Mouse (Mus musculus): ENCODE measurements around the gene Cdkn2aipnl. TPM values are rescaled to one million over a fixed set of nuclear protein-coding genes. Genes with fewer than 3 reads are reported as not detected.

Gene Cdkn2aipnl
- total RNA-seq (2021): 10 to 100 TPM; 25.7 to 26.7 TPM
- long read RNA-seq, experiment 1, transcript Cdkn2aipnl-201 (3 exons, 1,832 nt): major isoform, 33 of 39 reads
- long read RNA-seq, experiment 1, partial matches to known transcripts: 5 of 39 reads
- long read RNA-seq, experiment 1, other reads (novel, unspliced or antisense): 1 of 39 reads
- long read RNA-seq, experiment 2, transcript Cdkn2aipnl-201 (3 exons, 1,832 nt): major isoform, 27 of 33 reads
- long read RNA-seq, experiment 2, partial matches to known transcripts: 5 of 33 reads
- long read RNA-seq, experiment 2, other reads (novel, unspliced or antisense): 1 of 33 reads

DNA sequence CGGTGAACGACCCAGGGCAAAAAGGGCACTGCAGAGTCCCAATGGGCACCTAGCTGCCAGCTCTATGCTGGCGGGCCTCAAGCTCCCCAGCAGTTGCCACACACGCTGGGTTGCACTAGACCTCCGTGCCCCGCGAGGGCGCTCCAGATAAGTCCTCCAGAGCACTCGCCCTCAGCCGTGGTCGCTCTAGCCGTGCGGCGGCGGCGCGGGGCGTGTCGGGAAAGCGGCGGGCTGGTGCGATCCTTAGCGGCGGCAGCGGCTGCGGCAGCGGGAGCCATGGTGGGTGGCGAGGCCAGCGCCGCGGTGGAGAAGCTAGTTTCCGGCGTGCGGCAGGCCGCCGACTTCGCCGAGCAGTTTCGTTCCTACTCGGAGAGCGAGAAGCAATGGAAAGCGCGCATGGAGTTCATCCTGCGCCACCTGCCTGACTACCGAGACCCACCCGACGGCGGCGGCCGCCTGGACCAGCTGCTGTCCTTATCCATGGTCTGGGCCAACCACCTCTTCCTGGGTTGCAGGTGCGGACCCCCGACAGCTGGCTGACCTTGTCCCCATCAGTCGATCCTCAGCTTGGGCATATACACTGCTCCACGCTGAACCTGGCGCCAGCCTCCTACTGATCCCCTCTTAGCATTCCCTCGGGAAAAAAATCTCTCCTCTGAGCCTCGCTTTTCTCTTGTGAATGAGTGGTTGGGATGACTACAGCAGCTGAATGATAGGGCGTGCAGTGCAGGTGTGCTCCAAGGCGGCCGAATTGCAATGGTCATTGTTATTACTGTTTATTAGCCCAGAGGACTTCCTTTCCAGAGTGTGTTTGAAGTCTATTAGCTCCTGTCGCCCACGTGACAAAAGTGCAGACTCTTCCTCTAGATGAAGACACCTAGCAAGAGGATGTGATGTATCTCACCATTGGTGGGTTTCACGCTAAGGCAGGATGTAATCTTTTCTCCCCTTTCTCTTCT lies at the start of gene Cdkn2aipnl:
Gene Cdkn2aipnl (plus strand): TSS at position 219 of the 959 bp plus-strand sequence.
- peak; percentile 86 to 95 for DNase-seq (ENCODE audit: low spot score in 2 of 2)

- no peak for DNase-seq (ENCODE audit: low spot score in 2 of 2)
Observed at GRCm38 (mm10) chr11:51917951-51918350, 49.5 kb upstream of the Cdkn2aipnl start.

- no peak for DNase-seq (ENCODE audit: low spot score in 2 of 2)
Observed at GRCm38 (mm10) chr11:51918576-51918975, 48.9 kb upstream of the Cdkn2aipnl start.

DNA sequence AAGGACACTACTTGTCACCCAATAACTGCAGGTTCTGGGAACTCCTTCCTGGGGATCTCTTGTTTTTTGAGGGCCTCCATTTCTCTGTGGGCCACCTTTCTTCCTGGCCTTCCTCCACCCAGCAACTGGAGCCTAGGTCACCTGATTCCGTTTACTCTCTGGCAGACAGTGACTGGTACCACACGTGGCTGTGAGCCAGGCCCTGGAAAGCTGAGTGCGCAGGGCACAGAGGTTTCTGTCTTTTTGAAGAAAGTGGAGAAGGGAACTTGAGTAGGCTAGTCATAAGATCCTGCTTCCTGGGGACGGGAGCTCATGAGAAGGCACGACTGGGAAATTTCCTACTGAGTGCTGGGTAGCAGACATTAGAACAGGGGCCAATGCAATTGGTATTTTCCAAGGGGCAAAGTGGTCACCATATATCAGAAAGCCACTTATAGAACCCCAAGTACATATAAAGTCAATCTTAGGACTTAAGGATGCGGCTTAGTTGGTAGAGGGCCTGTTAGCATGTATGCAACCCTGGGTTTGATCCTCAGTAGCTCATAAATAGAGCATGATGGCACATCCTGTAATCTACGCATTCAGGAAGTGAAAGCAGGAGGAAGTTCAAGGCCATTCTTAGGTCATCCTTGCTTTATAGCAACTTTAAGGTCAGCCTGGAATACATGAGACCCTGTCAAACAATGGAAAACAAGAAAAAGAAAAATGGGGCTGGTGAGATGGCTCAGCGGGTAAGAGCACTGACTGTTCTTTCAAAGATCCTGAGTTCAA lies 45.9 kb upstream of the Cdkn2aipnl start:
- peak in 1 of 2 experiments; percentile 37 for DNase-seq (ENCODE audit: low spot score in 2 of 2)

GRCm38 (mm10) chr11:51922421-51922841 lies 45.0 kb upstream of the Cdkn2aipnl start:
- DNase-seq (ENCODE audit: low spot score in 2 of 2): no peak

DNA sequence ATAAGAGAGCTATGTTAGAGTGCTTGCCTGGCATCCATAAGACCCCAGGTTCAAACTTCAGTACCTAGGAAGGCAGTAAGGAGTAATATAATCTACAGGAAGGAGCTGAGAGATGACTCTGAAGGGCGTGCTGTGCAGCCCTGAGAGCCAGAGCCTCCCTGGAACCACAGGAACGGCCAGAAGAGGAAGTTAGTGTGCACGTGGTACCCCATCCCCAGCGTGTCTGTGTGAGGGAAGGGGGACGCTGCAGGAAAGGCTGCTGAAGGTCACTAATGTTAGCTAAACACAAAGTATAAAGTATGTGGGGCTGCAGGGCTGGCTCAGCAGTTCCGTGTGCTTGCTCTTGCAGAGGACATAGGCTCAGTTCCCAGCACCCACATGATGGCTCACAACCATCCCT lies 41.9 kb upstream of the Cdkn2aipnl start:
- no peak for DNase-seq (ENCODE audit: low spot score in 2 of 2)

GRCm38 (mm10) chr11:51926385-51926784 lies 41.1 kb upstream of the Cdkn2aipnl start:
- DNase-seq (ENCODE audit: low spot score in 2 of 2): no peak

DNA sequence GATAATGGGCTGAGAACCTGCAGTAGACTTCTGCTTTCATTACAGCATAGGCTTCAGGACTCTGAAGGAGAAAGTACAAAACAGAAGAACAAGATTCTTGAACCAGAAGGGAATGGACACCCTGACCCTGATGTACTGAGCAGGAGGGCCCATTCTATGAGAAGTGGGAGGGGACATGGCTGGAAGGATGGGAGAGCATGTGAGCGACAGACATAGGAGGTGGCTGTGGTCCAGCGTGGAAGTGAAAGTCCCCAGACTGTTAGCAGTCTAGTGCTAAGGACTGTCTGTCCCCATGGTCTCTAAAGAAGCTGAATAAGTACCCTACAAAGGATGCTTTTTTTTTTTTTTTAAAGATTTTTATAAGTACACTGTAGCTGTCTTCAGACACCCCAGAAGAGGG lies 40.4 kb upstream of the Cdkn2aipnl start:
- no peak for DNase-seq (ENCODE audit: low spot score in 2 of 2)

DNA sequence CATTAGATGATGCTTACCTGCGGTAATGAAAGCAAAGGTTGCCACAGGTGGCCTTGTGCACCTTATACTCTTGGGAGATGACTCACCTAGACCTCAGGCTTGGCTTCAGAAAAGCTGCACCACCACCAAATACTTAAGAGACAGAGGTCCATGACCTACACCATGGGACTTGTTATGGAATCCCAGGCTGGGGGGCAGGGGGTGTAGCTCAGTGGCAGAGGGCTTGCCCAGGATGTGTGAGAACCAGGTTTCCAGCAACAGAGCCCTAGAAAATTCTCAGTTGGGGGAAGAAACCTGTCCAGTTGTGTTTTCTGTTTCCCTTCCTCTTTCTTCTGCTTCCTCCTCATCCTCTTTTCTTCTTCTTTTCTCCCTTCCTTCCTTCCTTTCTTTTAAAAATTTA lies 36.3 kb upstream of the Cdkn2aipnl start:
- DNase-seq (ENCODE audit: low spot score in 2 of 2): no peak

GRCm38 (mm10) chr11:51931790-51932189 lies 35.7 kb upstream of the Cdkn2aipnl start:
- no peak for DNase-seq (ENCODE audit: low spot score in 2 of 2)

DNA sequence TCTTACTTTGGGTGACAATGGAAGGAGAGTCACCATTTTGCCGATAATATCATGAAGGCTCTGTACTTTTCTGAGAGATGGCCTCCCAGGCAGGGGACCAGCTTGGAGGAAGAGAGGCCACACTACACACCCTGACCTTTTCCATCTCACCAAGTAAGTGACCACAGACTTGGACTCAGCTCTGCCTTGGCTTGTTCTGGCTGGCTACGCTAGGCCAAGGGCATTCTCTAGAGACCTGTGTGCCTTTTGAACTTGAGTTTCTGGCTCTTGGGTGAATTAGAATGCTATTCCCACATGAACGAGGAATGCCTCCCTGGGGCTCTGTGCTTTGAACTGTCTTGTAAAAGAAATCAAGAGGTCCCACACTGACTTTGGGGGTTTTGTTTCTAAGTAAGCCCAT lies 33.2 kb upstream of the Cdkn2aipnl start:
- no peak for DNase-seq (ENCODE audit: low spot score in 2 of 2)

DNA sequence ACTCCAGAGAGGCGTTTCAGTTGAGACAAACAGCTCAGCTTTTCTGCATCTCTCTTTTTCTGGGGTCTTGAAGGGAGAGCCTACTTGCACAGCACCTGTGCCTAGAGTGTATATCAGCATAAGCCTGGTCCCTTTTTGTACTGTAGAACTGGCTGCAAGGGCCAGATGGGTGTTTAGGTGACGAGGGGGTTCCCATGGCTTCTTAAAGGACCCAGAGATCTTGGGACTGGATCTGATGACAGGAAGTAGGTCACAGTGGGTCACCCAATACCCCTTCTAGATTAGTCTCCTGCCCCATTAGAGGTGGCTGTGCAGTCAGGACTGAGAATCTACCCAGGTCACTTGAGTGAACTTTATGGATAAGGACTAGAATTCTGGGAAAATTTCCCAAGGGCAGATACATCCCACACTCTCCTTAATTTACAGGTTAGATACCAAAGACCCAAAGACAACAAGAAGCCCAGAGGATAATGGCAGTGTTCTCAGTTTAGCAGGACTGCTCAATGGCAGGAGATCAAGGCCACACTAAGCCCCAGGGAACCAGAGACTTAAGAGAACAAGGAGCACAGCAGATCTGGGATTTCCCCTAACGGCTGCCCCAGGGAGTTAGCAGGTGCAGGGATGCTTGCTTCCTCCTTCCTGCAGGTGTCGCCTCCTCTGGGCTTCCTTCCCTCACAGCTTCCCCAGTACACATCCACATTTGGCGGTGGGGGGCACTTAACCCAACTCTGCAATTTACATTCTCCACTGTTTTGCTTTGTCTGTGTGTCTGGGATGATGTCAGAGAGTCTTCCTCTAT lies 31.6 kb upstream of the Cdkn2aipnl start:
- no peak for DNase-seq (ENCODE audit: low spot score in 2 of 2)

- no peak for DNase-seq (ENCODE audit: low spot score in 2 of 2)
Observed at GRCm38 (mm10) chr11:51937361-51937781, 30.1 kb upstream of the Cdkn2aipnl start.

DNA sequence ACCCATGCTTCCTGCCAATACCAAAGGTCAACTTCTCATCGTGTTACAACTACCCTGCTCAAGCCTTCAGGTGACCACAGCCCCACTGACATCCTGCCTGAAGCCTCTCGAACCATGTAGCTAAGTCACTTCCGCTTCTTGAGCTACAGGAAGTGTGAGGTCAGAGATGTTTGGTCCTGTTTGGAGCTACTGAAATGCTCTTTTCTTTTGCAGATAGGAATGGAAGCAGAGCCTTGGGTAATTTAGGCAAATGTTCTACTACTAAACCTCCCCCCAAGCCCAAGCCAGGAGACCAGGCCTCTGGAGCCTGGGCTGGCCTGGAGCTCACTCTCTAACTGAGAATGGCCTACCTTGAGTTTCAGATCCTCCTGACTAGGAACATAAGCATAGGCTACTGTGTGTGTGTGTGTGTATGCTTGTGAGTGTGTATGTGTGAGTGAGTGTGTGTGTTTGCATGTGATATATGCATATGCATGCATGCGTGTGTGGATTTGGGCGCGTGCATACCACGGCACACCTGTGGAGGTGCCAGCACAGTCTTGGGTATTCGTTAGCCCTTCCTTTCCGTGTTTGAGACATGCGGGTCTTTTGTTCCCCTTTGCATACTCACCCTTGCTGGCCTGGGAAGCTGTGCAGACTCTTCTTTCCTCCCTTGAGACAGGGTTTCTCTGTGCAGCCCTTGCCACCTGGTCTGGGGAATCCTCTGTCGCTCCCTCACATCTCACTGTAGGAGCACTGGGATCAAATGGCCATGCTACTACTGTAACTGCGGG lies 28.5 kb upstream of the Cdkn2aipnl start:
- no peak for DNase-seq (ENCODE audit: low spot score in 2 of 2)

DNA sequence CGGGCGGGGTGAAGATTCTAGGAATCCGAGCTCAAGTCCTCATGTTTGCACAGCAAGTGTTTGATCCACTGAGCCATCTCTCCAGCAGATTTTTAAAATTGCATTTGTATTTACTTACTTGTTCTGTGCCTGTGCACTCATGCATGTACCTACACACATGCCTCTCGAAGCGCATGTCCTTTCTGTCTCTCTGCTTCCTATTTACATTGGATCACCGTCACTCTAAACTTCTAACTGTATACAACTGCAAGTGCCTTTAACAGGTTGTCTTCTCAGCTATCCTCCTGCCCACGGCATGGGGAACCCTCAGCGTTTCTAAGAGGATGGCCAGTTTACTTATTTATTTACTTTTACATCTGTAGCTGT lies 27.9 kb upstream of the Cdkn2aipnl start:
- DNase-seq (ENCODE audit: low spot score in 2 of 2): no peak

DNA sequence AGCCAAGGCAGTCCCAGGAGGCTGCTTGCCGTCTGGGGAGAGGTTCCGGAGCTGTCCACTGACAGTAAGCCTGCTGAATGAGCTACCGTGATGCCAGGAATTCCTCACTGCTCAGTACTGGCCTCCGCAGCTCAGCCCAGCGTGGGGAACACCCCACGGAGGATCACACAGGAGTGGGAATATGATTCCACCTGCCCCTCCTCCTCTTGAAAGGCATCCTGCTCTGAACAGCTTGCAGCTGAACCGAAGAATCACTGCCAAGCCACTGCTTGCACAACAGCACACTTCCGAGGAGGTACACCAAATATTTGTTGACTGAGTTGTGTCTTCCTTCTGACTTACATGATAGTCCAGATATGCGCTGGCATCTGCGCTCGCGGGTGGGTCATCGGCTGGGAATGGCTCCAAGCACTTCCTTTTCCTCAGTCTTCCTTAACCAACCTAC lies 26.9 kb upstream of the Cdkn2aipnl start:
- DNase-seq (ENCODE audit: low spot score in 2 of 2): no peak

- DNase-seq (ENCODE audit: low spot score in 2 of 2): peak in 1 of 2 experiments; percentile 56
Observed at GRCm38 (mm10) chr11:51942602-51943499, 24.6 kb upstream of the Cdkn2aipnl start.

GRCm38 (mm10) chr11:51943500-51943841 lies 24.0 kb upstream of the Cdkn2aipnl start:
- no peak for DNase-seq (ENCODE audit: low spot score in 2 of 2)

DNA sequence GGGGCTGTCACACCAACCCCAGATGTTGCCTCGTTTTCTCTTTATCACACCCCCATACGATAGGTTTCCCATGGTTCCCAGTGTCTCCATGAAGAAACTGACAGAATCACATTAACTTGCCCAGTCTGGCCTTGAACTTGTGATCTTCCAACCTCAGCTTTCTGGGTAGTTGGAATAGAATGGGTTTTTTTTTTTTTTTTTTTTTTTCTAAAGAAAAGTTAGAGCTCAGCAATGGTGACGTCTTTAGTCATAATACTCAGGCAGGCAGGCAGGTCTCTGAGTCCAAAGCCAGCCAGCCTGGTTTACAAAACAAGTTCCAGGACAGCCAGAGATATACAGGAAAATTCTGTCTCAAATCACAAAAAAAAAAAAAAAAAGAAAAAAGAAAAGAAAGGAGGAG lies 23.2 kb upstream of the Cdkn2aipnl start:
- DNase-seq (ENCODE audit: low spot score in 2 of 2): no peak

Measured in gastrocnemius, postnatal 4 days (tissue).